Mouse (Mus musculus): ENCODE results near the gene Il22ra1.

GRCm38 (mm10) chr4:135774496-135774895 lies 46.5 kb downstream of the Il22ra1 start:
- TF ChIP-seq EP300 (IDR thresholded peaks at IDR 0.05; ENCODE audit: low read depth): no peak
- no peak for TF ChIP-seq CTCF (IDR thresholded peaks at IDR 0.05; ENCODE audit: low read depth)
